Mouse (Mus musculus): ENCODE measurements around the gene Nipal4. TPM values are rescaled to one million over a fixed set of nuclear protein-coding genes. Genes with fewer than 3 reads are reported as not detected.

Gene Nipal4
- polyA plus RNA-seq, 1 experiment from 2014 or later: 0.31 TPM

GRCm38 (mm10) chr11:46122875-46123274 lies 43.4 kb downstream of the Nipal4 start:
- H3K27ac ChIP-seq: no peak overlapping the region

GRCm38 (mm10) chr11:46121666-46122065 lies 44.6 kb downstream of the Nipal4 start:
- no peak for ATAC-seq (ENCODE audit: low FRiP score)
- Histone ChIP-seq H3K36me3 (peaks cover 65% of the 10 kb centered on the region), H3K4me1 (replicated peaks) (no peaks in the 10 kb centered on the region), H3K9ac (no peak overlapping the region), H3K4me3 (no peak overlapping the region), H3K9me3 (no peaks in the 10 kb centered on the region), H3K27me3 (no peaks in the 10 kb centered on the region), H3K4me2 (no peak overlapping the region), H3K27ac (no peak overlapping the region)
- WGBS: 88% methylated on average over 4 of the region's 4 CpGs

More at GRCm38 (mm10) chr11:46122875-46123274, 43.4 kb downstream of the Nipal4 start:
- H3K9ac ChIP-seq: no peak overlapping the region
- no peak overlapping the region for H3K4me2 ChIP-seq
- H3K36me3 ChIP-seq: peaks cover 73% of the 10 kb centered on the region
- WGBS: 81% methylated on average over 4 of the region's 4 CpGs
- H3K9me3 ChIP-seq: no peaks in the 10 kb centered on the region
- no peaks in the 10 kb centered on the region for H3K27me3 ChIP-seq
- no peaks in the 10 kb centered on the region for H3K4me1 ChIP-seq (replicated peaks)
- no peak for ATAC-seq (ENCODE audit: low FRiP score)
- H3K4me3 ChIP-seq: no peak overlapping the region

- Histone ChIP-seq H3K4me2 (no peak overlapping the region), H3K27ac (no peak overlapping the region), H3K36me3 (peaks cover 62% of the 10 kb centered on the region), H3K27me3 (no peaks in the 10 kb centered on the region), H3K9me3 (no peaks in the 10 kb centered on the region), H3K9ac (no peak overlapping the region), H3K4me3 (no peak overlapping the region), H3K4me1 (replicated peaks) (no peaks in the 10 kb centered on the region)
- WGBS: 94% methylated on average over 10 of the region's 10 CpGs
- ATAC-seq (ENCODE audit: low FRiP score): no peak
Measured at GRCm38 (mm10) chr11:46120084-46120483, 46.2 kb downstream of the Nipal4 start.

GRCm38 (mm10) chr11:46119624-46120023 lies 46.7 kb downstream of the Nipal4 start:
- no peak for ATAC-seq (ENCODE audit: low FRiP score)
- Histone ChIP-seq H3K36me3 (peaks cover 60% of the 10 kb centered on the region), H3K4me1 (replicated peaks) (no peaks in the 10 kb centered on the region)

GRCm38 (mm10) chr11:46116510-46116909 lies 49.8 kb downstream of the Nipal4 start:
- Histone ChIP-seq H3K4me1 (replicated peaks) (no peaks in the 10 kb centered on the region), H3K9ac (no peak overlapping the region), H3K27me3 (no peaks in the 10 kb centered on the region), H3K27ac (no peak overlapping the region), H3K9me3 (no peaks in the 10 kb centered on the region), H3K4me3 (no peak overlapping the region), H3K4me2 (no peak overlapping the region), H3K36me3 (peaks cover 47% of the 10 kb centered on the region)
- WGBS: 97% methylated on average over 2 of the region's 2 CpGs
- ATAC-seq (ENCODE audit: low FRiP score): no peak

More at GRCm38 (mm10) chr11:46119624-46120023, 46.7 kb downstream of the Nipal4 start:
- 51% methylated on average over 4 of the region's 4 CpGs for WGBS
- Histone ChIP-seq H3K9me3 (no peaks in the 10 kb centered on the region), H3K4me3 (no peak overlapping the region), H3K27me3 (no peaks in the 10 kb centered on the region), H3K27ac (no peak overlapping the region), H3K4me2 (no peak overlapping the region), H3K9ac (no peak overlapping the region)

GRCm38 (mm10) chr11:46115411-46116173 lies 50.7 kb downstream of the Nipal4 start:
- Histone ChIP-seq H3K9me3 (no peaks in the 10 kb centered on the region), H3K4me3 (no peak overlapping the region), H3K9ac (no peak overlapping the region), H3K4me2 (no peak overlapping the region), H3K36me3 (peaks cover 44% of the 10 kb centered on the region), H3K4me1 (replicated peaks) (no peaks in the 10 kb centered on the region), H3K27ac (no peak overlapping the region), H3K27me3 (no peaks in the 10 kb centered on the region)
- ATAC-seq (ENCODE audit: low FRiP score): no peak
- WGBS: 85% methylated on average over 9 of the region's 9 CpGs

- Histone ChIP-seq H3K4me3 (no peak overlapping the region), H3K4me1 (replicated peaks) (no peaks in the 10 kb centered on the region), H3K9ac (no peak overlapping the region), H3K9me3 (no peaks in the 10 kb centered on the region), H3K4me2 (no peak overlapping the region), H3K27me3 (no peaks in the 10 kb centered on the region), H3K27ac (no peak overlapping the region), H3K36me3 (peaks cover 42% of the 10 kb centered on the region)
- no peak for ATAC-seq (ENCODE audit: low FRiP score)
- 64% methylated on average over 4 of the region's 4 CpGs for WGBS
Measured at GRCm38 (mm10) chr11:46115011-46115410, 51.3 kb downstream of the Nipal4 start.

- Histone ChIP-seq H3K4me1 (replicated peaks) (peaks cover 4% of the 10 kb centered on the region; the same call in 1 of the 2 replicates), H3K4me2 (no peak overlapping the region), H3K27ac (no peak overlapping the region), H3K9me3 (no peaks in the 10 kb centered on the region), H3K36me3 (peaks cover 34% of the 10 kb centered on the region), H3K9ac (no peak overlapping the region), H3K4me3 (no peak overlapping the region), H3K27me3 (no peaks in the 10 kb centered on the region)
- ATAC-seq (ENCODE audit: low FRiP score): no peak
- 95% methylated on average over 7 of the region's 7 CpGs for WGBS
Measured at GRCm38 (mm10) chr11:46114221-46114620, 52.1 kb downstream of the Nipal4 start.

- WGBS: 85% methylated on average over 3 of the region's 3 CpGs
- ATAC-seq (ENCODE audit: low FRiP score): no peak
- Histone ChIP-seq H3K4me2 (no peak overlapping the region), H3K4me1 (replicated peaks) (peaks cover 4% of the 10 kb centered on the region; the same call in 1 of the 2 replicates), H3K4me3 (no peak overlapping the region), H3K27ac (no peak overlapping the region), H3K9me3 (no peaks in the 10 kb centered on the region), H3K36me3 (peaks cover 24% of the 10 kb centered on the region), H3K27me3 (no peaks in the 10 kb centered on the region), H3K9ac (no peak overlapping the region)
Measured at GRCm38 (mm10) chr11:46113211-46113610, 53.1 kb downstream of the Nipal4 start.

GRCm38 (mm10) chr11:46110945-46111287 lies 55.4 kb downstream of the Nipal4 start:
- Histone ChIP-seq H3K4me1 (replicated peaks) (peaks cover 4% of the 10 kb centered on the region; the same call in 1 of the 2 replicates), H3K9ac (no peak overlapping the region), H3K27me3 (no peaks in the 10 kb centered on the region), H3K36me3 (peaks cover 20% of the 10 kb centered on the region), H3K4me3 (no peak overlapping the region), H3K9me3 (no peaks in the 10 kb centered on the region), H3K4me2 (no peak overlapping the region), H3K27ac (no peak overlapping the region)
- WGBS: 87% methylated on average over 1 of the region's 1 CpGs
- no peak for ATAC-seq (ENCODE audit: low FRiP score)

GRCm38 (mm10) chr11:46110156-46110944 lies 56.0 kb downstream of the Nipal4 start:
- Histone ChIP-seq H3K9me3 (no peaks in the 10 kb centered on the region), H3K4me1 (replicated peaks) (peaks cover 4% of the 10 kb centered on the region; the same call in 1 of the 2 replicates), H3K36me3 (peaks cover 21% of the 10 kb centered on the region), H3K27me3 (no peaks in the 10 kb centered on the region), H3K27ac (no peak overlapping the region), H3K4me2 (no peak overlapping the region), H3K9ac (no peak overlapping the region), H3K4me3 (no peak overlapping the region)
- WGBS: 83% methylated on average over 8 of the region's 8 CpGs
- ATAC-seq (ENCODE audit: low FRiP score): no peak

GRCm38 (mm10) chr11:46109206-46109605 lies 57.1 kb downstream of the Nipal4 start:
- H3K4me3 ChIP-seq: no peak overlapping the region
- no peaks in the 10 kb centered on the region for H3K9me3 ChIP-seq
- H3K36me3 ChIP-seq: peaks cover 17% of the 10 kb centered on the region
- 64% methylated on average over 5 of the region's 5 CpGs for WGBS
- H3K27ac ChIP-seq: no peak overlapping the region
- H3K4me2 ChIP-seq: no peak overlapping the region
- H3K4me1 ChIP-seq (replicated peaks): peaks cover 4% of the 10 kb centered on the region; the same call in 1 of the 2 replicates
- no peaks in the 10 kb centered on the region for H3K27me3 ChIP-seq
- no peak overlapping the region for H3K9ac ChIP-seq
- no peak for ATAC-seq (ENCODE audit: low FRiP score)
